Mouse (Mus musculus): ENCODE data around the gene Cspg4. TPM values are rescaled to one million over a fixed set of nuclear protein-coding genes. Genes with fewer than 3 reads are reported as not detected.

The Cspg4 gene
- polyA plus RNA-seq, 1 experiment from 2014 or later: 1.1 TPM

GRCm38 (mm10) chr9:56917131-56917530 lies 52.3 kb downstream of the Cspg4 start:
- 85% methylated on average over 2 of the region's 2 CpGs for WGBS
- Histone ChIP-seq H3K27me3 (replicated peaks; ENCODE audit: control insufficient read depth, insufficient read depth, low read length) (no peaks in the 10 kb centered on the region), H3K36me3 (ENCODE audit: control insufficient read depth, insufficient read depth, low read length) (peaks cover 13% of the 10 kb centered on the region; the same call in 1 of the 2 replicates)

GRCm38 (mm10) chr9:56918466-56918865 lies 53.6 kb downstream of the Cspg4 start:
- Histone ChIP-seq H3K4me2 (no peak overlapping the region), H3K27me3 (replicated peaks; ENCODE audit: control insufficient read depth, insufficient read depth, low read length) (no peaks in the 10 kb centered on the region), H3K27ac (ENCODE audit: low read depth, low read length) (no peak overlapping the region), H3K4me1 (replicated peaks; ENCODE audit: control insufficient read depth, insufficient read depth, low read length) (no peaks in the 10 kb centered on the region; the same call in 1 of the 2 replicates), H3K36me3 (ENCODE audit: control insufficient read depth, insufficient read depth, low read length) (peaks cover 16% of the 10 kb centered on the region; the same call in 1 of the 2 replicates), H3K4me3 (ENCODE audit: low read depth, low read length) (no peak overlapping the region), H3K9ac (ENCODE audit: low read depth, low read length) (no peak overlapping the region), H3K9me3 (ENCODE audit: control insufficient read depth, low read length) (no peaks in the 10 kb centered on the region; the same call in 1 of the 2 replicates)
- DNase-seq (ENCODE audit: low spot score) (no peak), ATAC-seq (replicated peaks; ENCODE audit: low FRiP score) (no peak)
- 89% methylated on average over 13 of the region's 13 CpGs for WGBS

More at GRCm38 (mm10) chr9:56917131-56917530, 52.3 kb downstream of the Cspg4 start:
- no peak overlapping the region for H3K27ac ChIP-seq (ENCODE audit: low read depth, low read length)
- no peak overlapping the region for H3K9ac ChIP-seq (ENCODE audit: low read depth, low read length)
- no peak overlapping the region for H3K4me2 ChIP-seq
- ATAC-seq (replicated peaks; ENCODE audit: low FRiP score) (no peak), DNase-seq (ENCODE audit: low spot score) (no peak)
- H3K4me1 ChIP-seq (replicated peaks; ENCODE audit: control insufficient read depth, insufficient read depth, low read length): no peaks in the 10 kb centered on the region
- no peaks in the 10 kb centered on the region; the same call in 1 of the 2 replicates for H3K9me3 ChIP-seq (ENCODE audit: control insufficient read depth, low read length)
- H3K4me3 ChIP-seq (ENCODE audit: low read depth, low read length): no peak overlapping the region

GRCm38 (mm10) chr9:56922746-56923145 lies 57.9 kb downstream of the Cspg4 start:
- ATAC-seq (replicated peaks; ENCODE audit: low FRiP score): no peak
- DNase-seq (ENCODE audit: low spot score): no peak
- no peaks in the 10 kb centered on the region; the same call in 1 of the 2 replicates for H3K9me3 ChIP-seq (ENCODE audit: control insufficient read depth, low read length)
- H3K27me3 ChIP-seq (replicated peaks; ENCODE audit: control insufficient read depth, insufficient read depth, low read length): no peaks in the 10 kb centered on the region
- peaks cover 22% of the 10 kb centered on the region for H3K4me1 ChIP-seq (replicated peaks; ENCODE audit: control insufficient read depth, insufficient read depth, low read length)
- WGBS: 82% methylated on average over 4 of the region's 4 CpGs
- peaks cover 13% of the 10 kb centered on the region; the same call in 1 of the 2 replicates for H3K36me3 ChIP-seq (ENCODE audit: control insufficient read depth, insufficient read depth, low read length)
- no peak overlapping the region for H3K4me2 ChIP-seq
- no peak overlapping the region for H3K4me3 ChIP-seq (ENCODE audit: low read depth, low read length)
- H3K27ac ChIP-seq (ENCODE audit: low read depth, low read length): no peak overlapping the region
- no peak overlapping the region for H3K9ac ChIP-seq (ENCODE audit: low read depth, low read length)

- Histone ChIP-seq H3K4me2 (peak overlapping the region; percentile 83), H3K36me3 (ENCODE audit: control insufficient read depth, insufficient read depth, low read length) (peaks cover 11% of the 10 kb centered on the region; the same call in 1 of the 2 replicates), H3K4me1 (replicated peaks; ENCODE audit: control insufficient read depth, insufficient read depth, low read length) (peaks cover 22% of the 10 kb centered on the region), H3K27ac (ENCODE audit: low read depth, low read length) (no peak overlapping the region), H3K4me3 (ENCODE audit: low read depth, low read length) (peak overlapping the region; percentile 33; the same call in 1 of the 2 replicates), H3K27me3 (replicated peaks; ENCODE audit: control insufficient read depth, insufficient read depth, low read length) (no peaks in the 10 kb centered on the region), H3K9ac (ENCODE audit: low read depth, low read length) (no peak overlapping the region), H3K9me3 (ENCODE audit: control insufficient read depth, low read length) (no peaks in the 10 kb centered on the region; the same call in 1 of the 2 replicates)
- no peak for DNase-seq (ENCODE audit: low spot score)
- 65% methylated on average over 8 of the region's 8 CpGs for WGBS
- no peak for ATAC-seq (replicated peaks; ENCODE audit: low FRiP score)
Observed at GRCm38 (mm10) chr9:56923841-56924650, 59.2 kb downstream of the Cspg4 start.

GRCm38 (mm10) chr9:56924651-56925027 lies 59.8 kb downstream of the Cspg4 start:
- peaks cover 22% of the 10 kb centered on the region for H3K4me1 ChIP-seq (replicated peaks; ENCODE audit: control insufficient read depth, insufficient read depth, low read length)
- H3K9ac ChIP-seq (ENCODE audit: low read depth, low read length): no peak overlapping the region
- H3K27ac ChIP-seq (ENCODE audit: low read depth, low read length): no peak overlapping the region
- H3K36me3 ChIP-seq (ENCODE audit: control insufficient read depth, insufficient read depth, low read length): peaks cover 11% of the 10 kb centered on the region; the same call in 1 of the 2 replicates
- WGBS: 13% methylated on average over 7 of the region's 7 CpGs
- H3K4me3 ChIP-seq (ENCODE audit: low read depth, low read length): peak overlapping the region; percentile 33
- no peaks in the 10 kb centered on the region for H3K27me3 ChIP-seq (replicated peaks; ENCODE audit: control insufficient read depth, insufficient read depth, low read length)
- DNase-seq (ENCODE audit: low spot score) (peak; percentile 57), ATAC-seq (replicated peaks; ENCODE audit: low FRiP score) (0 out of 2 replicates have a peak, but pooled peaks have one; percentile 13)
- H3K9me3 ChIP-seq (ENCODE audit: control insufficient read depth, low read length): no peaks in the 10 kb centered on the region; the same call in 1 of the 2 replicates
- H3K4me2 ChIP-seq: peak overlapping the region; percentile 83

- peak overlapping the region; percentile 33 for H3K4me3 ChIP-seq (ENCODE audit: low read depth, low read length)
- H3K4me2 ChIP-seq: peak overlapping the region; percentile 83
- peaks cover 11% of the 10 kb centered on the region; the same call in 1 of the 2 replicates for H3K36me3 ChIP-seq (ENCODE audit: control insufficient read depth, insufficient read depth, low read length)
- ATAC-seq (replicated peaks; ENCODE audit: low FRiP score) (no peak), DNase-seq (ENCODE audit: low spot score) (no peak)
- no peaks in the 10 kb centered on the region; the same call in 1 of the 2 replicates for H3K9me3 ChIP-seq (ENCODE audit: control insufficient read depth, low read length)
- no peak overlapping the region for H3K9ac ChIP-seq (ENCODE audit: low read depth, low read length)
- 77% methylated on average over 26 of the region's 26 CpGs for WGBS
- peaks cover 22% of the 10 kb centered on the region for H3K4me1 ChIP-seq (replicated peaks; ENCODE audit: control insufficient read depth, insufficient read depth, low read length)
- H3K27me3 ChIP-seq (replicated peaks; ENCODE audit: control insufficient read depth, insufficient read depth, low read length): no peaks in the 10 kb centered on the region
- no peak overlapping the region; the same call in 1 of the 2 replicates for H3K27ac ChIP-seq (ENCODE audit: low read depth, low read length)
Observed at GRCm38 (mm10) chr9:56925291-56926024, 60.6 kb downstream of the Cspg4 start.

- H3K27ac ChIP-seq (ENCODE audit: low read depth, low read length): no peak overlapping the region
- WGBS: 96% methylated on average over 10 of the region's 10 CpGs
- ATAC-seq (replicated peaks; ENCODE audit: low FRiP score): no peak
- no peak overlapping the region for H3K9ac ChIP-seq (ENCODE audit: low read depth, low read length)
- DNase-seq (ENCODE audit: low spot score): no peak
- H3K4me1 ChIP-seq (replicated peaks; ENCODE audit: control insufficient read depth, insufficient read depth, low read length): peaks cover 22% of the 10 kb centered on the region
- H3K27me3 ChIP-seq (replicated peaks; ENCODE audit: control insufficient read depth, insufficient read depth, low read length): no peaks in the 10 kb centered on the region
- no peak overlapping the region for H3K4me3 ChIP-seq (ENCODE audit: low read depth, low read length)
- H3K36me3 ChIP-seq (ENCODE audit: control insufficient read depth, insufficient read depth, low read length): peaks cover 11% of the 10 kb centered on the region; the same call in 1 of the 2 replicates
- peak overlapping the region; percentile 83 for H3K4me2 ChIP-seq
- H3K9me3 ChIP-seq (ENCODE audit: control insufficient read depth, low read length): no peaks in the 10 kb centered on the region; the same call in 1 of the 2 replicates
Observed at GRCm38 (mm10) chr9:56926025-56926360, 61.2 kb downstream of the Cspg4 start.

- Histone ChIP-seq H3K27me3 (replicated peaks; ENCODE audit: control insufficient read depth, insufficient read depth, low read length) (no peaks in the 10 kb centered on the region), H3K36me3 (ENCODE audit: control insufficient read depth, insufficient read depth, low read length) (peaks cover 11% of the 10 kb centered on the region; the same call in 1 of the 2 replicates), H3K4me3 (ENCODE audit: low read depth, low read length) (peak overlapping the region; percentile 75; the same call in 1 of the 2 replicates), H3K9me3 (ENCODE audit: control insufficient read depth, low read length) (no peaks in the 10 kb centered on the region; the same call in 1 of the 2 replicates), H3K4me2 (peak overlapping the region; percentile 83), H3K27ac (ENCODE audit: low read depth, low read length) (no peak overlapping the region), H3K9ac (ENCODE audit: low read depth, low read length) (no peak overlapping the region), H3K4me1 (replicated peaks; ENCODE audit: control insufficient read depth, insufficient read depth, low read length) (peaks cover 22% of the 10 kb centered on the region)
- 78% methylated on average over 10 of the region's 10 CpGs for WGBS
- ATAC-seq (replicated peaks; ENCODE audit: low FRiP score): no peak
- DNase-seq (ENCODE audit: low spot score): no peak
Observed at GRCm38 (mm10) chr9:56926387-56926786, 61.6 kb downstream of the Cspg4 start.
